Mouse (Mus musculus): ENCODE data around the gene Grn. TPM values are rescaled to one million over a fixed set of nuclear protein-coding genes. Genes with fewer than 3 reads are reported as not detected.

Grn gene
- polyA plus RNA-seq, 1 experiment from 2014 or later = 88.9 TPM

DNA sequence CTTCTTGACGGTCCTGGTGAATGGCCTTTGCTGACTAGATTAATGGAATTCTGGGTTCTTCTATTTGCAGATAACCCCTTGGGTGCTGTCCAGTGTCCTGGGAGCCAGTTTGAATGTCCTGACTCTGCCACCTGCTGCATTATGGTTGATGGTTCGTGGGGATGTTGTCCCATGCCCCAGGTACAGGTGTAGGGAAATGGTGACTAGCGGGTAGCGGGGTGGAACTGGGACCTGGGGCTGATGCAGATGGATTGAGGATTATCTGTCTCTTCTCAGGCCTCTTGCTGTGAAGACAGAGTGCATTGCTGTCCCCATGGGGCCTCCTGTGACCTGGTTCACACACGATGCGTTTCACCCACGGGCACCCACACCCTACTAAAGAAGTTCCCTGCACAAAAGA is 3.8 kb downstream of the Grn start:
- WGBS = 93% methylated on average over 7 of the region's 7 CpGs
- Histone ChIP-seq H3K27ac (no peak overlapping the region), H3K27me3 (ENCODE audit: insufficient read depth, poor library complexity, severe bottlenecking) (peaks cover 35% of the 10 kb centered on the region), H3K36me3 (peaks cover 60% of the 10 kb centered on the region), H3K4me3 (no peak overlapping the region), H3K4me1 (replicated peaks) (peaks cover 65% of the 10 kb centered on the region), H3K9me3 (no peaks in the 10 kb centered on the region)
- no peak for DNase-seq (ENCODE audit: low spot score)

DNA sequence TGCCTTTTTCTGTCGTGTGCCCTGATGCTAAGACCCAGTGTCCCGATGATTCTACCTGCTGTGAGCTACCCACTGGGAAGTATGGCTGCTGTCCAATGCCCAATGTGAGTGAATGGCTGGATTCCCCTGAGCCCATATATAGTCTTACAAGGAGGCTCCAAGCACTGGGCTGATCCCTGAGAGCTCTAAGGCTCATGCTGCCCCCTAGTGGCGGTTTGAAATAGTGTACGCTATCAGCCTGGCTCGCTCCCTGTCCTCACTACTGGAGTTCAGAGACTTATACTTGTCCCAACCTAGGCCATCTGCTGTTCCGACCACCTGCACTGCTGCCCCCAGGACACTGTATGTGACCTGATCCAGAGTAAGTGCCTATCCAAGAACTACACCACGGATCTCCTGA is 4.3 kb downstream of the Grn start:
- peak; percentile 87 for DNase-seq (ENCODE audit: low spot score)
- peaks cover 35% of the 10 kb centered on the region for H3K27me3 ChIP-seq (ENCODE audit: insufficient read depth, poor library complexity, severe bottlenecking)
- WGBS = 10% methylated on average over 7 of the region's 7 CpGs
- peaks cover 66% of the 10 kb centered on the region for H3K4me1 ChIP-seq (replicated peaks)
- H3K27ac ChIP-seq = no peak overlapping the region
- H3K4me3 ChIP-seq = no peak overlapping the region
- peaks cover 65% of the 10 kb centered on the region for H3K36me3 ChIP-seq
- H3K9me3 ChIP-seq = no peaks in the 10 kb centered on the region

DNA sequence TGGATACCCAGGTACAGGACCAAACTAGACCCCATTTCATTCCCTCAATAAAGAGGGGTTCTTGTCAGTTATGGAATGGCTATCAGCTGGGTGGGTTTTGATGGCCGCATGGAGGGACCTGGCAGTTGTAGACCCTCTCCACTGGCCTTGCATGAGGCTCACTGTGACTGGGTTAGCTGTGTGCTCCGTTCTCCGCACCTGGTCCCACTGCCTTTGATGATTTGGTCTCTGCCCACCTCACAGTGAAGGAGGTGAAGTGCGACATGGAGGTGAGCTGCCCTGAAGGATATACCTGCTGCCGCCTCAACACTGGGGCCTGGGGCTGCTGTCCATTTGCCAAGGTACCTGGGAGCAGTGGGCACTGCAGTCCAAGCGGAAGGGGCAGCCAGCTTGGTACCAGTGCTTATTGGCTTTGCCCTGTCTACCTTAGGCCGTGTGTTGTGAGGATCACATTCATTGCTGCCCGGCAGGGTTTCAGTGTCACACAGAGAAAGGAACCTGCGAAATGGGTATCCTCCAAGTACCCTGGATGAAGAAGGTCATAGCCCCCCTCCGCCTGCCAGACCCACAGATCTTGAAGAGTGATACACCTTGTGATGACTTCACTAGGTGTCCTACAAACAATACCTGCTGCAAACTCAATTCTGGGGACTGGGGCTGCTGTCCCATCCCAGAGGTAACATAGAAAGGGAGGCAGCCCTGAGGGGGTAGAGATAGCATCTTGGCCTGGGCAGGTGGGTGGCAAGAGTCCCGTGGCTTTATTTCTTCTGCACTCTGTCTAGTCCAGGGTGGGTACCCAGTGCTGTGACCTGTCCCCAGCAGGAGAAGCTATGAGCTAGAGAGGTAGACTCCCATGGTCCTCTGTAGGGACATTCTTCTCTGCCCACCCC is 4.9 kb downstream of the Grn start:
- H3K9me3 ChIP-seq = no peaks in the 10 kb centered on the region
- 93% methylated on average over 11 of the region's 11 CpGs for WGBS
- H3K4me1 ChIP-seq (replicated peaks) = peaks cover 64% of the 10 kb centered on the region
- H3K36me3 ChIP-seq = peaks cover 72% of the 10 kb centered on the region
- no peak overlapping the region for H3K4me3 ChIP-seq
- no peak for DNase-seq (ENCODE audit: low spot score)
- H3K27ac ChIP-seq = no peak overlapping the region
- H3K27me3 ChIP-seq (ENCODE audit: insufficient read depth, poor library complexity, severe bottlenecking) = peaks cover 42% of the 10 kb centered on the region

DNA sequence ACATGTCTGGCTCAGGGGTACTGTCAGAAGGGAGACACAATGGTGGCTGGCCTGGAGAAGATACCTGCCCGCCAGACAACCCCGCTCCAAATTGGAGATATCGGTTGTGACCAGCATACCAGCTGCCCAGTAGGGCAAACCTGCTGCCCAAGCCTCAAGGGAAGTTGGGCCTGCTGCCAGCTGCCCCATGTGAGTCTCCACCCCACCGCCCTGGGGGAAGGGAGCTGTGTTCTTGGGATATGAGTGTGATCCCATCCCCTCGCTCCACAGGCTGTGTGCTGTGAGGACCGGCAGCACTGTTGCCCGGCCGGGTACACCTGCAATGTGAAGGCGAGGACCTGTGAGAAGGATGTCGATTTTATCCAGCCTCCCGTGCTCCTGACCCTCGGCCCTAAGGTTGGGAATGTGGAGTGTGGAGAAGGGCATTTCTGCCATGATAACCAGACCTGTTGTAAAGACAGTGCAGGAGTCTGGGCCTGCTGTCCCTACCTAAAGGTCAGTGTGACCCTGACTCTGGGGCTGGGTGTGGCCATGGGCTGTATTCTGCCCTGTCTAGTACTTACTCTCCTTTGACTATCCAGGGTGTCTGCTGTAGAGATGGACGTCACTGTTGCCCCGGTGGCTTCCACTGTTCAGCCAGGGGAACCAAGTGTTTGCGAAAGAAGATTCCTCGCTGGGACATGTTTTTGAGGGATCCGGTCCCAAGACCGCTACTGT is 5.8 kb downstream of the Grn start:
- H3K4me1 ChIP-seq (replicated peaks) = peaks cover 56% of the 10 kb centered on the region
- 93% methylated on average over 18 of the region's 18 CpGs for WGBS
- H3K4me3 ChIP-seq = no peak overlapping the region
- H3K27me3 ChIP-seq (ENCODE audit: insufficient read depth, poor library complexity, severe bottlenecking) = peaks cover 47% of the 10 kb centered on the region
- DNase-seq (ENCODE audit: low spot score) = no peak
- peaks cover 80% of the 10 kb centered on the region for H3K36me3 ChIP-seq
- no peaks in the 10 kb centered on the region for H3K9me3 ChIP-seq
- H3K27ac ChIP-seq = no peak overlapping the region

DNA sequence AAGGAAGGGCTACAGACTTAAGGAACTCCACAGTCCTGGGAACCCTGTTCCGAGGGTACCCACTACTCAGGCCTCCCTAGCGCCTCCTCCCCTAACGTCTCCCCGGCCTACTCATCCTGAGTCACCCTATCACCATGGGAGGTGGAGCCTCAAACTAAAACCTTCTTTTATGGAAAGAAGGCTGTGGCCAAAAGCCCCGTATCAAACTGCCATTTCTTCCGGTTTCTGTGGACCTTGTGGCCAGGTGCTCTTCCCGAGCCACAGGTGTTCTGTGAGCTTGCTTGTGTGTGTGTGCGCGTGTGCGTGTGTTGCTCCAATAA is 6.3 kb downstream of the Grn start:
- H3K4me1 ChIP-seq (replicated peaks) = peaks cover 51% of the 10 kb centered on the region
- H3K27ac ChIP-seq = no peak overlapping the region
- WGBS = 88% methylated on average over 10 of the region's 10 CpGs
- DNase-seq (ENCODE audit: low spot score) = no peak
- peaks cover 85% of the 10 kb centered on the region for H3K36me3 ChIP-seq
- H3K27me3 ChIP-seq (ENCODE audit: insufficient read depth, poor library complexity, severe bottlenecking) = peaks cover 50% of the 10 kb centered on the region
- no peaks in the 10 kb centered on the region for H3K9me3 ChIP-seq
- no peak overlapping the region for H3K4me3 ChIP-seq

DNA sequence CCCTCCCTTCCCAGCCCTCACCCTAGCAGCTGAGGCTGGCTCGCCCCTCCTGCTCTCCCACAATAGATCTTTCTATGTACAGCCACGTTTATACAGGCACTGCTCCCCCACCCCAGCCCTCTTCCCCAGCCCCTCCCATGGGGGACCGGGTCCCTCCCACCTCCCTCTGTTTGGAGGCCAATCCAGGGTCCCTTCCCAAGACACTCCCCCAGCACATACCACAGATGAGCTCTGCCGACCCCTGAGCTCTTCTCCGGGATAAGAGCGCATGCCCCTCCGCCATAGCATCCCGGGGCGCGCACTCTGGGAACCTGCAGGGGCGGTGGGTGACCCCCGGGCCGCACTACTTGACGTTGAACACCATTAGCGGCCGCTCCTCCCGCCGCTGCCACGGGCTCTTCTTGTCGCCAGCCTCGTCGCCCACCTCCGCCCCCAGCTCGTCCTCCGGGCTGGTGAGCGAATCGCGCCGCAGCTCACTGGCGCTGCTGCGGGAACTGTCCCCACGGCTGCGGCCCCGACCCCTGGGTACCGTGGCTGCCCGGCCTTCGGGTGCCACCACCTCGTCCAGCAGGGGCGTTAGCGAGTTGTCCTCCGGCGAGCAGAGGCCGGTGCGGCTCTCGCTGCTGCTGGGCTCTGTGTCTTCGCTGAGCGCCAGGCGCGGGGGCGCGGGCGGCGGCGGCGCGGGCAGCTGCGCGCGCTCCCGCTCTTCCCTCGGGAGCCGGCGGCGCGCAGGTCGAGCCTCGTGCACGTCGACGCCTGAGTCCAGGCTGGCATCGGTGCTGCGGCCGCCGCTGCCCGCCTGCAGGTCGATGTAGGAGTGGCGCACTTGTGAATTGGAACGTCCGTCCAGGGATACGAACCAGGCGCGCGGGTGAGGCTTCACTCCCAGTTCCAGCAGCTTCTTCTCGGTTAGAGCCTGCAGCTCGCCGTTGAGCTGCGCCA is 7.3 kb downstream of the Grn start:
- peaks cover 50% of the 10 kb centered on the region for H3K27me3 ChIP-seq (ENCODE audit: insufficient read depth, poor library complexity, severe bottlenecking)
- 1% methylated on average over 87 of the region's 87 CpGs for WGBS

DNA sequence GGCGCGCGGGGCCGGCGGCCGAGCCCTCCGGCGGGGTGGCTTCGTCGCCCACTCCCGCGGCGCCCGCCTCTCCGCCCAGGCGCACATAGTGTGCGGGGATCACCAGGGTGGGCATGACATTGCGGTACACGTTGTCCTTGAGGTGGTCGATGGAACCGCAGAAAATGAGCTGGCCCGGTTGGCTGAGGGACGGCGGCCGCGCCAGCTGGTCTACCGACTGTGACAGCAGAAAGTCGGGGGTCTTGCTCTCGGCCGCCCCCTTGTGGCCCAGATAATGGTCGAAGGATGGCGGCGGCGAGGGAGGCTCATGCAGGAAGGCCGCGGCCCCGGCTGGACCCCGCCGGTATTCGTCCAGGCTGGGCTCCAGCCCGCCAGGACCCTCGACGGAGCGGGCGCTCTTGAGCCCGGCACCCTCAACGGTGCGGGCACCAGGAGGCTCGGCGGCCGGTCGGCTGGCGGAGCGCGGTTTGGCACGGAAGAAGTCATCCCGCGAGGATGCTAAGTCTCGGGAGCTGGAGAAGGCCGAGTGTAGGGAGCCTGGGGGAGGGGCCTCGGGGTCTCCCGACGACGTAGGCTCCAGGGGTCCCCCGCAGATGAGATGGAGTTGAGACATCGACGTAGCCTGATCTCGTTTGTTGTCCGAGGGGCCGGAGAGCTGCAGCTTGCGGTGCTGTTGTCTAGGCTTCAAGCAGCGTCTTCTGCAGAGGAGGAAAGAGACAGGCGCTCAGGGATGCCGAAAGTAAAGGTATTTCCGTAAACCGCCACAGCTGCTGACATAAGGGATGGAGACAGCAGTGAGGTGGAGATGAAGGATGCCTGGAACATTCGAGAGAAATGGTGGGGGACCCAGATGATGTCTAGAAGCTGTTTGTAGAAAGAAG is 8.3 kb downstream of the Grn start:
- peaks cover 50% of the 10 kb centered on the region for H3K27me3 ChIP-seq (ENCODE audit: insufficient read depth, poor library complexity, severe bottlenecking)
- peak overlapping the region; percentile 53 for H3K4me3 ChIP-seq
- peaks cover 39% of the 10 kb centered on the region for H3K4me1 ChIP-seq (replicated peaks)
- 8% methylated on average over 77 of the region's 77 CpGs for WGBS
- H3K36me3 ChIP-seq = peaks cover 95% of the 10 kb centered on the region
- H3K27ac ChIP-seq = peak overlapping the region; percentile 79
- DNase-seq (ENCODE audit: low spot score) = peak; percentile 91
- H3K9me3 ChIP-seq = no peaks in the 10 kb centered on the region

More for the DNA sequence above, 7.3 kb downstream of the Grn start:
- peaks cover 46% of the 10 kb centered on the region for H3K4me1 ChIP-seq (replicated peaks)
- H3K36me3 ChIP-seq = peaks cover 95% of the 10 kb centered on the region
- peak; percentile 76 for DNase-seq (ENCODE audit: low spot score)
- H3K4me3 ChIP-seq = peak overlapping the region; percentile 53
- peak overlapping the region; percentile 79 for H3K27ac ChIP-seq
- no peaks in the 10 kb centered on the region for H3K9me3 ChIP-seq

DNA sequence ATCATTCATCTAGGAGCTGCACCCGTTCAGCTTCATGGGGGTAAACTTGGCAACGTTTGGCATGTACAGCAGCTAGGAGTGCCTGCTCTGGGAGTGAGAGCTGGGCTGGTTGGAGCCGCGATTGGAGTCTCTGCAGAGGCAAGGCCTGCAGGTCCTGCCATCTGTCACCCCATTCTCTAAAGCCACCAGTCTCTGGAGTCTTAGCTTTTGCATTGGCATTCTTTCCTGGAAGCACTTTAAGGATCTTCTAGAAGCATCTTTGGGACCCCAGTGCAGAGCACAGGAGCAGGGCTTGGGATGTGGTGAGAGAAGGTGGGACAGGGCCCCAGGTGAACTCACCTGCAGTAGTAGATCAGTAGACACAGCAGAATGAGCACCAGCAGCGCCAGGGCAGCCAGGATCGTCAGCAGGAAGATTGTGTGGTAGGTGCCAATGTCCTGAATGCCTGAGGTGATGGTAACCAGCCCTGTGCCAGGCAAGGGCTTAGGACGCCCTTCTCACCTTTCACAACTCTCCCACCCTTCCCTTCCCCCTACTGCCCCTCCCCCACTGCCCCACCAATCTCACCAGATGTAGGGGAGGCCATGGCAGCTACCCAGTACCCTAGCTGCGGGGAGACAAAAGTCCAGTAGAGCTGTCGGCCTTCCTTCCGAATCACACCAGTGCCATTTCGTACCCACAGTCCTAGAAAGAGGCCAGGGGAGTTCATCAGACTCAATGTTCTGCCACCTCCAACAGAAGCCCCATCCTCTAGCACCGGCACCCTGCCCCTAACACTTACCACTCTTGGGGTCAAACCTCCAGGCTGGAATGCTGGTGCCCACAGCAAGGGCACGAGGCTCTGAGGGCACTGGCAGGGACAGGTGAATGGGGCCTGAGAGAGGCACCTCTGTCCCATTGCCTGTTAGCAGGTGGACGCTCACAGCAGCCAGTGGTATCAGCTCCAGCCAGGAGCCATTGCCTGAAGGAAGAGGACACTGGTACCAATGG is 9.3 kb downstream of the Grn start:
- Histone ChIP-seq H3K36me3 (peaks cover 97% of the 10 kb centered on the region), H3K4me3 (peak overlapping the region; percentile 24; the same call in 1 of the 2 replicates), H3K27me3 (ENCODE audit: insufficient read depth, poor library complexity, severe bottlenecking) (peaks cover 50% of the 10 kb centered on the region), H3K9me3 (no peaks in the 10 kb centered on the region), H3K27ac (no peak overlapping the region), H3K4me1 (replicated peaks) (peaks cover 42% of the 10 kb centered on the region)
- WGBS = 75% methylated on average over 14 of the region's 14 CpGs
- DNase-seq (ENCODE audit: low spot score) = no peak

DNA sequence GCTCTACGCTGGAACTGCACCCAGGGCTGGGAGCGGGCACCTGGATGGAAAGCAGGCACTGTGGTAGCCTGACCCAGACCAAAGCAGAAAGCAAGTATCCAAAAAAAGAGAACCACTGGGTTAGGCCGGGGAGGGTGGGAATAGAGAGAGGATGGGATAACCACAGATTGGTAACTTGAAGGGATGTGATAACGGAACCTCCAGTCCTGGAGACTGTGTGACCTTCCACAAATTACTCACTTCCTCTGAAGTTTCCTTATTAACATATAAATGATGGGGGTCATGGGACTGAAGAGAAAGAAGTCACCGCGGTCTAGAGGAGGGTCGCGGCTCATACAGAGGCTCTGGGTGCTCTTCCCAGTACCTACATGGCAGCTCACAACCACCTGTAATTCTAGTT is 10.1 kb downstream of the Grn start:
- H3K4me1 ChIP-seq (replicated peaks) = peaks cover 50% of the 10 kb centered on the region
- no peak for DNase-seq (ENCODE audit: low spot score)
- H3K27ac ChIP-seq = no peak overlapping the region
- H3K27me3 ChIP-seq (ENCODE audit: insufficient read depth, poor library complexity, severe bottlenecking) = peaks cover 51% of the 10 kb centered on the region
- H3K36me3 ChIP-seq = peaks cover 89% of the 10 kb centered on the region
- WGBS = 85% methylated on average over 8 of the region's 8 CpGs
- no peaks in the 10 kb centered on the region for H3K9me3 ChIP-seq
- H3K4me3 ChIP-seq = peak overlapping the region; percentile 24; the same call in 1 of the 2 replicates

DNA sequence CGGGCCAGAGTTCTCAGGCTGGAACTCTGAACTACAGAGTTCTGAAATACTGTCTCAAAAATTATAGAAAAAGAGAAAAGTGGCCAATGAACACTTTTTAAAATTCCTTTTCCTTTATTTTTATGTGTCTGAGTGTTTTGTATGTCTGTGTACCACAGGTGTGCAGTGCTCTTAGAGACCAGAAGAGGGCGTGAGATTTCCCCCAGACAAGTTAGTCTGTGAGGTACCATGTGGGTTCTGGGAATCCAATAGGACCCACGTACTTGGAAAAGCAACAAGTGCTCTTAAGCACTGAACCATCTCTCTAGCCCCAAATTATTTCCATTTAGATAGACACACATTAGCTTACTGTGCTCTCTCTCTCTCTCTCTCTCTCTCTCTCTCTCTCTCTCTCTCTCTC is 11.3 kb downstream of the Grn start:
- Histone ChIP-seq H3K9me3 (no peaks in the 10 kb centered on the region), H3K27ac (no peak overlapping the region), H3K27me3 (ENCODE audit: insufficient read depth, poor library complexity, severe bottlenecking) (peaks cover 52% of the 10 kb centered on the region), H3K36me3 (peaks cover 77% of the 10 kb centered on the region), H3K4me3 (no peak overlapping the region), H3K4me1 (replicated peaks) (peaks cover 62% of the 10 kb centered on the region)
- WGBS = 74% methylated on average over 3 of the region's 3 CpGs
- no peak for DNase-seq (ENCODE audit: low spot score)

DNA sequence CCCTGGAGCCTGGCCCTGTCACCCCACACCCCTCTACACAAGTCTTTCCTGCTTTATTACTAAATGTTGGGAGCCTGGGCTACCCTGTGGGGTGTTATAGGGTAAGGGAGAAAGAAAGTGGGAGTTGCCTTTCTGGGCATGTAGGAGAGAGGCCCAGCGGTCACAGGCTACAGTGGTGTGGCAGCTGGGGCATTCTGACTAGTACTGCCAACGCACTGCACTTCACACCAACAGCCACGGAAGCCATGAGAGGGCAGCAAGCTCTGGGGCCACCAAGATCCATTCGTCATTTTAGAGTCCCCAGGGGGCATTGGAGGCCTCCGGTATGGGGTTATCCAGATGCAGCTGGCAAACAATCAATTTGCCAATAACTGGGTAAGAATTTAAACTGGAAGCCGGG is 12.0 kb downstream of the Grn start:
- Histone ChIP-seq H3K9me3 (no peaks in the 10 kb centered on the region), H3K4me3 (no peak overlapping the region), H3K36me3 (peaks cover 71% of the 10 kb centered on the region), H3K27me3 (ENCODE audit: insufficient read depth, poor library complexity, severe bottlenecking) (peaks cover 46% of the 10 kb centered on the region), H3K4me1 (replicated peaks) (peaks cover 64% of the 10 kb centered on the region), H3K27ac (no peak overlapping the region)
- no peak for DNase-seq (ENCODE audit: low spot score)
- WGBS = 86% methylated on average over 6 of the region's 6 CpGs

All from hindbrain, embryonic 10.5 days (tissue).